Mouse (Mus musculus) activated CD4-positive, CD25-positive, alpha-beta regulatory T cell (primary cell): ENCODE data around the gene Sstr1. TPM values are rescaled to one million over a fixed set of nuclear protein-coding genes. Genes with fewer than 3 reads are reported as not detected.

ENCODE experiments used
- polyA plus RNA-seq, 2 experiments: library from polyadenylated mRNA; unstranded; fragments of 100-300 nt; shearing (Covaris generic); gene quantifications; one replicate each; pipeline ENCODE4 v1.2.1; 2017

Gene Sstr1
- polyA plus RNA-seq: under 1 TPM in 1 of 2 experiments, not detected in 1; 0.26 TPM

DNA sequence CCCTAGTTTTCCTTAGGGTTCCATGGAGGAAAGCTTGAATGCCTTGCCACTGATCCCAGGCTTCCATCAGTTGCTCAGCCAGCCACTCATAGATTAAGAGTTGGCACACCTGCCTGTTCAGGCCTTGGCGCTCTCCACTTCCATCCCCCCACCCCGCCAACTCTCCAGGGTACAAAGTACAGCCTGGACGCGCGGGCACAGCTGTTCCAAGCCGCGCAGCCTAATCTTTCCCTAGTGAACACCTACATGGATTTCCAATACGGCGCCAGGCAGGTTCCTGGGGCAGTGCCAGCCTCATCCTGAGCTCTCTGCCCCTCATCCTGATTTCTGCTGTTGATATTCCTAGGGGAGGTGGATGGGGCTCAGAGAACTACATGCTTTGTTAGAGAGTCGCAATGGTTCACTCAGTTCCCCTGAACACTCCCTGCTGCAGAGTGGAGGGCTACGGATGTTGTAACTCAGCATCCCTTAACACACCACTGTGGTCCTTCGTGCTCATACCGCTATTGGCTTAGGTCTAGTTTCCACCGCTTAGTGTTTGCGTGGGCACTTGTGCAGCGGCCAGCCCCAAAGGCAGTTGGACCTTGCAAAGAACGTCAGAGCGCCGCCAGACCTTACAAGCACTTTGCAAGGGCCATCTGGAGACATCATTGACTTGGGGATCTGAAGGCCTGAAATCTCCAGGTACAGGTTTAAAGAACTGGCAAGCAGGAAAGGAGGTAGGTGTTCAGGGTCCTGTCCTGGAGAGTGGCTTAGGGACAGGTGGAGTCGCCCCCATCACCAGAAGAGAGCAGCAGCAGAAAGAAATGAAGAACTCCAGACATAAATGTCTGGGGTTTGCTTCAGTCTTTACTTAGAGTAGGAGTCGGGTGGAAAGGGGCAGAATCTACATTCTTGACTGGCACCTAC is at the start of gene Sstr1:
TSS of gene Sstr1 (plus strand) at position 610 of the 909 bp plus-strand sequence.

Other genes starting within 250 kb of the Sstr1 start
- gene Clec14a, start 57.5 kb downstream of the Sstr1 start, polyA plus RNA-seq: under 1 TPM in 1 of 2 experiments, not detected in 1; 0.13 TPM